In the genomic region with DNA sequence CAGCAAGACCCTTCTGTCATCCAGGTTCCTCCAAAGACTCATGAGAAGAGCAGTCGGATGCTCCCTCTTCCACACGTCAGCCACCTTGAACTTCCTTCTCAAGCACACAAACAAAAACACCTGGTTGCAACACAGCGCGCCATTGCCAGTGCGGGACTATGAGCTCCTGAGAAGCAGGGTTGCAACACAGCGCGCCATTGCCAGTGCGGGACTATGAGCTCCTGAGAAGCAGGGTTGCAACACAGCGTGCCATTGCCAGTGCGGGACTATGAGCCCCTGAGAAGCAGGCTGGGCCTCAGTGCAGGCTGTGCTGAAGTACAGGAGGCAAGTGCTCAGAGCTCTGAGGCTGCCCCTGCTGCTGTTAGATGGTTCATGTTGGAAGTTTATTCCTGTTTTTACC, we compare ENCODE assay signal across 18 mouse cellular contexts.
"Had no signal": no experiment of that assay in that cellular context is flagged by ENCODE, and none has a peak within 500 bp of the region (broad histone marks: within the 10 kb centered on the region; RNA-seq: fewer than 3 reads in every experiment).

No protein-coding gene starts in this region.

- H3K9ac ChIP-seq: kidney, embryonic 15.5 days; limb, embryonic 13.5 days; liver, embryonic 14.5 days; liver, postnatal 0 days; lung, embryonic 14.5 days; midbrain, embryonic 13.5 days had no signal

- H3K4me2 ChIP-seq: kidney, embryonic 15.5 days; limb, embryonic 13.5 days; lung, embryonic 14.5 days; midbrain, embryonic 13.5 days had no signal

- H3K9me3 ChIP-seq: kidney, embryonic 15.5 days; limb, embryonic 10.5 days; limb, embryonic 13.5 days; megakaryocyte, embryonic 14.5 days; midbrain, embryonic 10.5 days; midbrain, embryonic 13.5 days had no signal

- H3K36me3 ChIP-seq: kidney, embryonic 15.5 days; limb, embryonic 10.5 days; limb, embryonic 13.5 days; midbrain, embryonic 10.5 days; midbrain, embryonic 13.5 days had no signal

- ATAC-seq: liver, postnatal 0 days; lung, postnatal 0 days; midbrain, embryonic 13.5 days had no signal

- DNase-seq: kidney, adult 8-10 months; kidney, postnatal 10 days; kidney, postnatal 36 days; liver; liver, postnatal 0 days; lung, embryonic 14.5 days; thymus, adult 2 months; thymus, postnatal 14 days; thymus, postnatal 4 days had no signal

- H3K4me1 ChIP-seq: limb, embryonic 10.5 days; limb, embryonic 13.5 days; midbrain, embryonic 10.5 days; midbrain, embryonic 13.5 days had no signal

- H3K27me3 ChIP-seq: kidney, embryonic 15.5 days; limb, embryonic 13.5 days; midbrain, embryonic 13.5 days had no signal

- H3K27ac ChIP-seq: kidney, embryonic 15.5 days; limb, embryonic 10.5 days; limb, embryonic 13.5 days; liver, embryonic 14.5 days; macrophage; midbrain, embryonic 10.5 days; midbrain, embryonic 13.5 days had no signal

- H3K4me3 ChIP-seq: kidney, embryonic 15.5 days; limb, embryonic 10.5 days; limb, embryonic 13.5 days; megakaryocyte, embryonic 14.5 days; midbrain, embryonic 10.5 days; midbrain, embryonic 13.5 days had no signal
